Mouse (Mus musculus): ENCODE results near the gene Baiap2.

DNA sequence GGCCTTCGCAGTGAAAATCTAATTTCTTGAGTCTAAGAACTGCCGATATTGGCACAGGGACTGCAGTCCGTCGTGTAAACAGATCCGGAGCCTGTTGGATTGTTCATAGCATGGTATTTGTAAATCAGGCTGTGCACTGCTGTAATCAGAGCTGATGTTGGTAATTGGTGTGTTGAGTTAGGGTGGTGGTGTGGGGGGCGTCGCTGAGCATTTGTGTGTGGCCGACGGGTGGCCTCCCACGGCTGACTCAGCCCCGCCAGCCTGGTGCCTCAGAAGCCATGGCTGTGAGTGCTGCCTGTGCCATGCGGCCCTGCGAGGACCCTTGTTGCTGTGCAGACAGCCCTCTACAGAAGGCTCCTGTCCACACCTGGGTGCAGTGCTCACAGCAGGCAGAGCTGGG is 14.0 kb downstream of the Baiap2 start:
- TF ChIP-seq CTCF (IDR thresholded peaks at IDR 0.05) (no peak), POLR2A (IDR thresholded peaks at IDR 0.05; ENCODE audit: insufficient read depth, low read depth, low read length) (no peak)

All from heart, adult 2 months (tissue).